Mouse (Mus musculus): ENCODE measurements around the gene Iqcf4. TPM values are rescaled to one million over a fixed set of nuclear protein-coding genes. Genes with fewer than 3 reads are reported as not detected.

The Iqcf4 gene
- polyA plus RNA-seq, 1 experiment from 2014 or later, result not detected

- no peak for ATAC-seq
- WGBS, result 83% methylated on average over 5 of the region's 5 CpGs
- Histone ChIP-seq H3K9me3 (replicated peaks; ENCODE audit: control insufficient read depth, low read length, poor library complexity, severe bottlenecking) (no peaks in the 10 kb centered on the region), H3K4me1 (ENCODE audit: control insufficient read depth, insufficient read depth, low read length) (no peaks in the 10 kb centered on the region), H3K4me3 (ENCODE audit: low read depth, low read length) (no peak within 1 kb of the TSS), H3K9ac (ENCODE audit: low read depth, low read length) (no peak within 1 kb of the TSS), H3K4me2 (ENCODE audit: low read length) (no peak within 1 kb of the TSS), H3K27me3 (ENCODE audit: control insufficient read depth, insufficient read depth, low read depth, low read length) (no peaks in the 10 kb centered on the region), H3K27ac (ENCODE audit: low read length) (no peak within 1 kb of the TSS), H3K36me3 (ENCODE audit: control insufficient read depth, insufficient read depth, low read length) (no peaks in the 10 kb centered on the region)
Measured at GRCm38 (mm10) chr9:106561531-106561930, 9.3 kb downstream of the Iqcf4 start, which contains the start of gene Iqcf3. TSS of gene Iqcf3 (minus strand) at chr9:106561631.

GRCm38 (mm10) chr9:106534975-106535374 lies 35.8 kb downstream of the Iqcf4 start:
- Histone ChIP-seq H3K9me3 (replicated peaks; ENCODE audit: control insufficient read depth, low read length, poor library complexity, severe bottlenecking) (no peaks in the 10 kb centered on the region), H3K4me2 (ENCODE audit: low read length) (no peak overlapping the region), H3K27ac (ENCODE audit: low read length) (no peak overlapping the region), H3K36me3 (ENCODE audit: control insufficient read depth, insufficient read depth, low read length) (no peaks in the 10 kb centered on the region), H3K4me3 (ENCODE audit: low read depth, low read length) (no peak overlapping the region), H3K4me1 (ENCODE audit: control insufficient read depth, insufficient read depth, low read length) (no peaks in the 10 kb centered on the region), H3K27me3 (ENCODE audit: control insufficient read depth, insufficient read depth, low read depth, low read length) (no peaks in the 10 kb centered on the region), H3K9ac (ENCODE audit: low read depth, low read length) (no peak overlapping the region)
- 90% methylated on average over 11 of the region's 11 CpGs for WGBS
- no peak for ATAC-seq

- Histone ChIP-seq H3K9ac (ENCODE audit: low read depth, low read length) (no peak overlapping the region), H3K4me1 (ENCODE audit: control insufficient read depth, insufficient read depth, low read length) (no peaks in the 10 kb centered on the region), H3K36me3 (ENCODE audit: control insufficient read depth, insufficient read depth, low read length) (no peaks in the 10 kb centered on the region), H3K9me3 (replicated peaks; ENCODE audit: control insufficient read depth, low read length, poor library complexity, severe bottlenecking) (no peaks in the 10 kb centered on the region), H3K27ac (ENCODE audit: low read length) (no peak overlapping the region), H3K4me3 (ENCODE audit: low read depth, low read length) (no peak overlapping the region), H3K27me3 (ENCODE audit: control insufficient read depth, insufficient read depth, low read depth, low read length) (no peaks in the 10 kb centered on the region), H3K4me2 (ENCODE audit: low read length) (no peak overlapping the region)
- 88% methylated on average over 7 of the region's 7 CpGs for WGBS
- no peak for ATAC-seq
Measured at GRCm38 (mm10) chr9:106534296-106534695, 36.5 kb downstream of the Iqcf4 start.

GRCm38 (mm10) chr9:106531833-106532232 lies 39.0 kb downstream of the Iqcf4 start:
- H3K27me3 ChIP-seq (ENCODE audit: control insufficient read depth, insufficient read depth, low read depth, low read length), result no peaks in the 10 kb centered on the region
- no peaks in the 10 kb centered on the region for H3K9me3 ChIP-seq (replicated peaks; ENCODE audit: control insufficient read depth, low read length, poor library complexity, severe bottlenecking)
- H3K36me3 ChIP-seq (ENCODE audit: control insufficient read depth, insufficient read depth, low read length), result no peaks in the 10 kb centered on the region
- ATAC-seq, result no peak
- 26% methylated on average over 3 of the region's 3 CpGs for WGBS
- H3K4me3 ChIP-seq (ENCODE audit: low read depth, low read length), result no peak overlapping the region
- no peak overlapping the region for H3K27ac ChIP-seq (ENCODE audit: low read length)
- no peak overlapping the region for H3K9ac ChIP-seq (ENCODE audit: low read depth, low read length)
- no peaks in the 10 kb centered on the region for H3K4me1 ChIP-seq (ENCODE audit: control insufficient read depth, insufficient read depth, low read length)
- no peak overlapping the region for H3K4me2 ChIP-seq (ENCODE audit: low read length)

DNA sequence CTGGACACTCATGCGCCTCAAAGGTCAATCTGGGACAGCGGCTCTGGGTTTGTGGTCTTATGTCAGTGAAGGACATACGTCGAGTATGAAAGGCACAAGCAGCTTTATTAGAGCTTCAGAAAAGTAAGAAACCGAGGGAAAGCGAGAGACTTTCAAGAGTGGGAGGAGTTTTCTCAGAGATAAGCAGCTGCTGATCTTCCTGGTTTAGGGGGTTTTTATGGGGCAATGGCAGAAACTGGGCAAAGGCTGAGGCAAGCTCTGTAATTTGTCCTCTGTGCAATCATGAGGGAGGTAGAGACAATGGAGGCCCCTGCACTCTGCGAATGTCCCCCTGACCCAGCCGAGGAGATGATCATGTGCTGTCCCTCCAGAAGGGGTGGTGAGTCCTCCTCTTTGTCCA lies 50.9 kb downstream of the Iqcf4 start:
- H3K4me3 ChIP-seq (ENCODE audit: low read depth, low read length), result no peak overlapping the region
- H3K4me1 ChIP-seq (ENCODE audit: control insufficient read depth, insufficient read depth, low read length), result no peaks in the 10 kb centered on the region
- no peaks in the 10 kb centered on the region for H3K9me3 ChIP-seq (replicated peaks; ENCODE audit: control insufficient read depth, low read length, poor library complexity, severe bottlenecking)
- no peaks in the 10 kb centered on the region for H3K36me3 ChIP-seq (ENCODE audit: control insufficient read depth, insufficient read depth, low read length)
- WGBS, result 80% methylated on average over 8 of the region's 8 CpGs
- no peak overlapping the region for H3K4me2 ChIP-seq (ENCODE audit: low read length)
- H3K9ac ChIP-seq (ENCODE audit: low read depth, low read length), result no peak overlapping the region
- H3K27me3 ChIP-seq (ENCODE audit: control insufficient read depth, insufficient read depth, low read depth, low read length), result no peaks in the 10 kb centered on the region
- ATAC-seq, result no peak
- H3K27ac ChIP-seq (ENCODE audit: low read length), result no peak overlapping the region

DNA sequence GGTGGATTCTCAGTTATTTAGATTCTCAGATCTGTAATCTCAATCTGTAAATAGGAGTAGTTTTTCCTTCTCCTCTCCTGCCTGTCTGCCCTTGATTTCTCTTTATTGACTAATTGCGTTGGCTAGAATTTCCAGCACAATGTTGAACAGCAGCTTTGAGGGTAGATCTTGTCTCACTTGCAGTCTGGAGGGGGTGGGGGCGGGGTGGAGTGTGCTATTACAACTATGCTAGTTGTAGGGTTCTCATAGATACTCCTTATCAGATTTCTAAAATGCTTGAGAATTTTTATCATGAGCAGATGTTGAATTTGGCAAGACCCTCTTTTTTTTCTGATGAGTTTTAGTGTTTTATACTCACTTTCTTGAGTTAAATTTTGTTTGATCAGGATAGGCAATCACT lies 51.4 kb downstream of the Iqcf4 start:
- ATAC-seq, result no peak
- Histone ChIP-seq H3K4me3 (ENCODE audit: low read depth, low read length) (no peak overlapping the region), H3K36me3 (ENCODE audit: control insufficient read depth, insufficient read depth, low read length) (no peaks in the 10 kb centered on the region), H3K9me3 (replicated peaks; ENCODE audit: control insufficient read depth, low read length, poor library complexity, severe bottlenecking) (no peaks in the 10 kb centered on the region), H3K27ac (ENCODE audit: low read length) (no peak overlapping the region), H3K4me2 (ENCODE audit: low read length) (no peak overlapping the region), H3K9ac (ENCODE audit: low read depth, low read length) (no peak overlapping the region), H3K4me1 (ENCODE audit: control insufficient read depth, insufficient read depth, low read length) (no peaks in the 10 kb centered on the region), H3K27me3 (ENCODE audit: control insufficient read depth, insufficient read depth, low read depth, low read length) (no peaks in the 10 kb centered on the region)
- 82% methylated on average over 2 of the region's 2 CpGs for WGBS

Other genes starting within 250 kb of the Iqcf4 start
- 12.3 and 13.2 TPM in 2 replicates for gene Dusp7, start 202.4 kb downstream of the Iqcf4 start, polyA plus RNA-seq (2015; fragmentation: Nextera tagmentation; extraction: Ambion mirVana)
- gene Rpl29, start 141.5 kb downstream of the Iqcf4 start, polyA plus RNA-seq (2015; fragmentation: Nextera tagmentation; extraction: Ambion mirVana), result 551 and 555 TPM in 2 replicates
- gene Acy1, start 132.7 kb downstream of the Iqcf4 start, polyA plus RNA-seq (2015; fragmentation: Nextera tagmentation; extraction: Ambion mirVana), result 19.8 and 21.6 TPM in 2 replicates
- 8.8 and 10.6 TPM in 2 replicates for gene Abhd14b, start 123.5 kb downstream of the Iqcf4 start, polyA plus RNA-seq (2015; fragmentation: Nextera tagmentation; extraction: Ambion mirVana)
- 71.9 and 82.0 TPM in 2 replicates for gene Abhd14a, start 123.3 kb downstream of the Iqcf4 start, polyA plus RNA-seq (2015; fragmentation: Nextera tagmentation; extraction: Ambion mirVana)
- 242 and 262 TPM in 2 replicates for gene Pcbp4, start 117.7 kb downstream of the Iqcf4 start, polyA plus RNA-seq (2015; fragmentation: Nextera tagmentation; extraction: Ambion mirVana)
- 0.78 and 0.98 TPM in 2 replicates for gene Gpr62, start 105.1 kb downstream of the Iqcf4 start, polyA plus RNA-seq (2015; fragmentation: Nextera tagmentation; extraction: Ambion mirVana)
- gene Rrp9, start 95.0 kb downstream of the Iqcf4 start, polyA plus RNA-seq (2015; fragmentation: Nextera tagmentation; extraction: Ambion mirVana), result 48.3 and 48.5 TPM in 2 replicates
- gene Parp3, start 94.0 kb downstream of the Iqcf4 start, polyA plus RNA-seq (2015; fragmentation: Nextera tagmentation; extraction: Ambion mirVana), result 0.73 and 0.89 TPM in 2 replicates
- gene Iqcf1, start 71.0 kb downstream of the Iqcf4 start, polyA plus RNA-seq (2015; fragmentation: Nextera tagmentation; extraction: Ambion mirVana), result not detected in 2 replicates
- gene Iqcf5, start 56.4 kb downstream of the Iqcf4 start, polyA plus RNA-seq (2015; fragmentation: Nextera tagmentation; extraction: Ambion mirVana), result not detected in 2 replicates
- gene Iqcf3, start 9.4 kb downstream of the Iqcf4 start, polyA plus RNA-seq (2015; fragmentation: Nextera tagmentation; extraction: Ambion mirVana), result not detected in 2 replicates
- not detected in 2 replicates for gene Iqcf6, start 55.6 kb upstream of the Iqcf4 start, polyA plus RNA-seq (2015; fragmentation: Nextera tagmentation; extraction: Ambion mirVana)
- 24.3 and 24.6 TPM in 2 replicates for gene Grm2, start 85.1 kb upstream of the Iqcf4 start, polyA plus RNA-seq (2015; fragmentation: Nextera tagmentation; extraction: Ambion mirVana)
- gene Tex264, start 114.9 kb upstream of the Iqcf4 start, polyA plus RNA-seq (2015; fragmentation: Nextera tagmentation; extraction: Ambion mirVana), result 67.0 and 75.7 TPM in 2 replicates
- gene Rad54l2, start 218.2 kb upstream of the Iqcf4 start, polyA plus RNA-seq (2015; fragmentation: Nextera tagmentation; extraction: Ambion mirVana), result 5.2 and 6.4 TPM in 2 replicates

Measured in midbrain, embryonic 16.5 days (tissue).